Mouse (Mus musculus): Measurements from ENCODE around the gene Mospd3. TPM values are rescaled to one million over a fixed set of nuclear protein-coding genes. Genes with fewer than 3 reads are reported as not detected.

The Mospd3 gene
- total RNA-seq, 1 experiment: 12.9 TPM

DNA sequence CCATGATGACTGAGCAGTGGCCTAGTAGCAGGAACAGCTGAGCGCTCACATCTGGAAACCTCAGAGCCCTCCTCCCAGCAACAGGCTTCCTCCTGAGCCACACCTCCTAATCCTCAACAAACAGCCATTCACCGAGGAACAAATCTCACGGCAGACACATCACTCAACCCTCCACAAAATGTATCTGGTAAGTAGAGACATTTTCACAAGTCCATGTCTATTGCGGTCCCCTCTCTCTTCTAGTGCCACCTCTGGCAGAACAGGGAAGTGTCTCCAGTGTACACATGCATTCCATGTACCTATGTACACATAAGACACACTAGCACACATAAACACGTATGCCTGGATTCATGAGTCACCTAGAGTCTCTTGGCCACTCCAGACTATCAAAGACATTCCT is 49.7 kb downstream of the Mospd3 start:
- no peak for DNase-seq (ENCODE audit: low read depth, low spot score)
- no peak for TF ChIP-seq ZNF384 (IDR thresholded peaks at IDR 0.05; ENCODE audit: low read depth, low read length)
- no peak overlapping the region for H3K9ac ChIP-seq (ENCODE audit: insufficient read depth, low read depth, low read length, poor library complexity, severe bottlenecking)
- in situ Hi-C loops (cut with MboI; ENCODE audit: low sequenced_read_pairs in 2 of 2, unreplicated experiment in 2 of 2): no loop called here
- 0 out of 4 replicates have a peak, but pooled peaks cover 0 to 2% of the 10 kb centered on the region in 2 experiments for H3K4me1 ChIP-seq (ENCODE audit: control insufficient read depth in 2 of 2, insufficient read depth in 2 of 2, low read length in 2 of 2, poor library complexity in 1 of 2)
- H3K27ac ChIP-seq (ENCODE audit: insufficient read depth, low read depth, low read length, poor library complexity, severe bottlenecking): no peak overlapping the region
- H3K4me3 ChIP-seq (ENCODE audit: insufficient read depth in 1 of 2, low read depth in 1 of 2, low read length in 2 of 2, poor library complexity in 1 of 2, severe bottlenecking in 1 of 2): no peak overlapping the region
- H3K9me3 ChIP-seq (ENCODE audit: control insufficient read depth, insufficient read depth, low read depth, low read length): no peaks in the 10 kb centered on the region
- no peaks in the 10 kb centered on the region for H3K36me3 ChIP-seq (ENCODE audit: control insufficient read depth, insufficient read depth, low read length, poor library complexity, severe bottlenecking)

DNA sequence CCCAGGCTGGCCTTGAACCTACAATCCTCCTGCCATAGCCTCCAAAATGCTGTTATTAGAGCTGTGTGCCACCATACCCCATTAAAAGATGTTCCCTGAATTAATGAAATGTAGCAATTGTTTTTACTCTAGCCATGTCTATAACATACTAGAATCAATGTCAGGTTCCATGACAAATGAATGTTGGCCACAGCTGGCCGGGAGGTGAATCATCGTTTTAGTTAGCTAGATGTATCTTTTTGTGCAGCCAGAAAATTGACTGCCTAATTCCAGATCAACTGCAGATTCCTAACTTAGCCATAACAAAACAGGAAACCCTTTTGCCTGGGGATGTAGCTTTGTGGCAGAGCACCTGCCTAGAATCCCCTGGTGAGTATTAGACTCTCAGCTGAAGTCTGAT is 51.0 kb downstream of the Mospd3 start:
- TF ChIP-seq ZNF384 (IDR thresholded peaks at IDR 0.05; ENCODE audit: low read depth, low read length) (no peak), ZC3H11A (IDR thresholded peaks at IDR 0.05; ENCODE audit: borderline replicate concordance, low read depth, low read length) (no peak), CHD2 (IDR thresholded peaks at IDR 0.05; ENCODE audit: low read depth, low read length) (no peak)
- Histone ChIP-seq H3K4me3 (ENCODE audit: insufficient read depth in 1 of 2, low read depth in 1 of 2, low read length in 2 of 2, poor library complexity in 1 of 2, severe bottlenecking in 1 of 2) (no peak overlapping the region), H3K36me3 (ENCODE audit: control insufficient read depth, insufficient read depth, low read length, poor library complexity, severe bottlenecking) (no peaks in the 10 kb centered on the region), H3K27ac (ENCODE audit: insufficient read depth, low read depth, low read length, poor library complexity, severe bottlenecking) (no peak overlapping the region), H3K4me1 (ENCODE audit: control insufficient read depth in 2 of 2, insufficient read depth in 2 of 2, low read length in 2 of 2, poor library complexity in 1 of 2) (0 out of 4 replicates have a peak, but pooled peaks cover 0 to 2% of the 10 kb centered on the region in 2 experiments), H3K9me3 (ENCODE audit: control insufficient read depth, insufficient read depth, low read depth, low read length) (no peaks in the 10 kb centered on the region), H3K9ac (ENCODE audit: insufficient read depth, low read depth, low read length, poor library complexity, severe bottlenecking) (no peak overlapping the region)
- no peak for DNase-seq (ENCODE audit: low read depth, low spot score)
- in situ Hi-C loops (cut with MboI; ENCODE audit: low sequenced_read_pairs in 2 of 2, unreplicated experiment in 2 of 2): no loop called here

Other genes starting within 250 kb of the Mospd3 start
- gene Zan, start 124.0 kb downstream of the Mospd3 start, total RNA-seq (2012; rRNA removed): 0.95 and 2.6 TPM in 2 replicates
- 35.7 and 41.7 TPM in 2 replicates for gene Pop7, start 98.5 kb downstream of the Mospd3 start, total RNA-seq (2012; rRNA removed)
- 24.7 and 40.3 TPM in 2 replicates for gene Gigyf1, start 82.5 kb downstream of the Mospd3 start, total RNA-seq (2012; rRNA removed)
- 0.36 and 0.48 TPM in 2 replicates for gene Epo, start 67.8 kb downstream of the Mospd3 start, total RNA-seq (2012; rRNA removed)
- 259 and 297 TPM in 2 replicates for gene Gnb2, start 67.5 kb downstream of the Mospd3 start, total RNA-seq (2012; rRNA removed)
- not detected in 2 replicates for gene Actl6b, start 47.5 kb downstream of the Mospd3 start, total RNA-seq (2012; rRNA removed)
- 3.7 and 7.6 TPM in 2 replicates for gene Tfr2, start 31.2 kb downstream of the Mospd3 start, total RNA-seq (2012; rRNA removed)
- 134 and 157 TPM in 2 replicates for gene Pcolce, start 12.7 kb upstream of the Mospd3 start, total RNA-seq (2012; rRNA removed)
- 1.1 and 2.2 TPM in 2 replicates for gene Fbxo24, start 27.9 kb upstream of the Mospd3 start, total RNA-seq (2012; rRNA removed)
- 12.7 and 23.0 TPM in 2 replicates for gene Lrch4, start 28.1 kb upstream of the Mospd3 start, total RNA-seq (2012; rRNA removed)
- gene Gm20605, start 28.1 kb upstream of the Mospd3 start, total RNA-seq (2012; rRNA removed): 7.8 and 13.6 TPM in 2 replicates
- 12.0 and 24.0 TPM in 2 replicates for gene Sap25, start 40.3 kb upstream of the Mospd3 start, total RNA-seq (2012; rRNA removed)
- 0.85 and 1.5 TPM in 2 replicates for gene Irs3, start 44.7 kb upstream of the Mospd3 start, total RNA-seq (2012; rRNA removed)
- 12.3 and 12.5 TPM in 2 replicates for gene Agfg2, start 83.7 kb upstream of the Mospd3 start, total RNA-seq (2012; rRNA removed)
- 5.9 and 7.4 TPM in 2 replicates for gene Nyap1, start 140.5 kb upstream of the Mospd3 start, total RNA-seq (2012; rRNA removed)
- 15.9 and 21.6 TPM in 2 replicates for gene Tsc22d4, start 144.7 kb upstream of the Mospd3 start, total RNA-seq (2012; rRNA removed)
- gene Ppp1r35, start 177.8 kb upstream of the Mospd3 start, total RNA-seq (2012; rRNA removed): 27.6 and 34.5 TPM in 2 replicates
- gene Mepce, start 186.6 kb upstream of the Mospd3 start, total RNA-seq (2012; rRNA removed): 42.3 and 43.0 TPM in 2 replicates
- 24.5 and 33.0 TPM in 2 replicates for gene Zcwpw1, start 186.7 kb upstream of the Mospd3 start, total RNA-seq (2012; rRNA removed)
- gene Pilra, start 235.2 kb upstream of the Mospd3 start, total RNA-seq (2012; rRNA removed): 0.21 and 0.62 TPM in 2 replicates

Data from ES-E14 (cell line).